Comparison of ENCODE assay signal across 13 mouse cellular contexts in the genomic region with DNA sequence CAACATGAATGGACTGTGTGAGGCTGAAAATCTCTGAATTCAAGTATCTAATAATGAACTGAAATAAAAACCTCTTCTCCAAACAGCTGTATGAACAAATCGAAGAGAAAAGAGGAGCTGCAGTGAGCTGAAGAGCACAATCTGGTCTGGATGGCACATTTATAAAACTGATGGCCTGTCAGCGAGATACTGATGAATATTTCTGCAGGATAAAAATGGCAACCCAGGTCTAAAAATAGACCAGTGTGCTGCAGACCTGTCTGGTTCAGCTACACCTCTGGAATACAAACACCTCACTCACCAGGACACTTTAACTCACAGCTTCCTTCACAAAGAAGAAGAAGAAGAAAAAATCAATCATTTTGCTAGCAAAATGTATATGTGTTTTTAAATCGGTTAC. TPM values are rescaled to one million over a fixed set of nuclear protein-coding genes. Genes with fewer than 3 reads are reported as not detected.
DNase-seq lines count a peak whose midpoint lies in the region; ATAC-seq and TF ChIP-seq lines count a peak whose summit lies in the region.
"Had no signal": no experiment of that assay in that cellular context is flagged by ENCODE, and none has a peak within 500 bp of the region (broad histone marks: within the 10 kb centered on the region; RNA-seq: fewer than 3 reads in every experiment).

No protein-coding gene starts in this region.

- peaks cover 20% of the 10 kb centered on the region for H3K4me1 ChIP-seq in forebrain, embryonic 13.5 days
- H3K4me1 ChIP-seq in forebrain, embryonic 10.5 days, result peaks cover 19% of the 10 kb centered on the region
- peaks cover 57% of the 10 kb centered on the region for H3K4me1 ChIP-seq in megakaryocyte, embryonic 14.5 days
- peaks cover 19% of the 10 kb centered on the region for H3K4me1 ChIP-seq in heart, embryonic 16.5 days (ENCODE audit: control insufficient read depth, insufficient read depth, low read length)
- H3K4me1 ChIP-seq in midbrain, postnatal 0 days (ENCODE audit: insufficient read depth, low read length), result peaks cover 5% of the 10 kb centered on the region; the same call in 1 of the 2 replicates
- H3K4me1 ChIP-seq: lung, embryonic 15.5 days had no signal

- 85% methylated on average over 3 of the region's 3 CpGs for WGBS in forebrain, embryonic 13.5 days
- WGBS in forebrain, embryonic 10.5 days, result 94% methylated on average over 3 of the region's 3 CpGs
- 52% methylated on average over 3 of the region's 3 CpGs for WGBS in heart, embryonic 16.5 days
- 60% methylated on average over 3 of the region's 3 CpGs for WGBS in midbrain, postnatal 0 days

- no peaks in the 10 kb centered on the region for H3K9me3 ChIP-seq in forebrain, embryonic 13.5 days (replicated peaks)
- H3K9me3 ChIP-seq in forebrain, embryonic 10.5 days, result no peaks in the 10 kb centered on the region
- no peaks in the 10 kb centered on the region for H3K9me3 ChIP-seq in megakaryocyte, embryonic 14.5 days
- no peaks in the 10 kb centered on the region for H3K9me3 ChIP-seq in heart, embryonic 16.5 days (replicated peaks; ENCODE audit: control insufficient read depth, low read length)
- H3K9me3 ChIP-seq in midbrain, postnatal 0 days (ENCODE audit: low read length), result no peaks in the 10 kb centered on the region
- H3K9me3 ChIP-seq: lung, embryonic 15.5 days had no signal

- no peak for DNase-seq in forebrain, embryonic 10.5 days (ENCODE audit: extremely low spot score, low spot score)
- peak; percentile 42 for DNase-seq in midbrain, postnatal 0 days (ENCODE audit: low spot score)
- no peak for DNase-seq in left cerebral cortex, adult 8-10 months (ENCODE audit: low spot score in 2 of 2)
- DNase-seq in thymus, postnatal 0 days (ENCODE audit: low spot score), result no peak
- DNase-seq: cerebellum, adult 9-10 months; kidney, adult 9 months had no signal

- H3K27ac ChIP-seq in forebrain, embryonic 13.5 days, result peak overlapping the region; percentile 49
- H3K27ac ChIP-seq in forebrain, embryonic 10.5 days, result no peak overlapping the region
- peak overlapping the region; percentile 87 for H3K27ac ChIP-seq in heart, embryonic 16.5 days (ENCODE audit: low read length)
- H3K27ac ChIP-seq in midbrain, postnatal 0 days (ENCODE audit: low read depth, low read length), result peak overlapping the region; percentile 73
- H3K27ac ChIP-seq: lung, embryonic 15.5 days had no signal

- no peaks in the 10 kb centered on the region for H3K36me3 ChIP-seq in forebrain, embryonic 13.5 days (ENCODE audit: poor library complexity, severe bottlenecking)
- 0 out of 2 replicates have a peak, but pooled peaks cover 4% of the 10 kb centered on the region for H3K36me3 ChIP-seq in forebrain, embryonic 10.5 days (replicated peaks)
- H3K36me3 ChIP-seq in megakaryocyte, embryonic 14.5 days (replicated peaks; ENCODE audit: low read length), result peaks cover 11% of the 10 kb centered on the region
- H3K36me3 ChIP-seq in heart, embryonic 16.5 days (ENCODE audit: control insufficient read depth, insufficient read depth), result no peaks in the 10 kb centered on the region
- no peaks in the 10 kb centered on the region for H3K36me3 ChIP-seq in midbrain, postnatal 0 days (ENCODE audit: insufficient read depth, low read length)
- H3K36me3 ChIP-seq: lung, embryonic 15.5 days had no signal

- no peak for ATAC-seq in forebrain, embryonic 13.5 days
- ATAC-seq in megakaryocyte, adult 5-6 weeks (ENCODE audit: poor library complexity, severe bottlenecking), result no peak
- peak; percentile 56; the same call in 1 of the 2 replicates for ATAC-seq in heart, embryonic 16.5 days (replicated peaks; ENCODE audit: extremely low read depth, insufficient read depth, low FRiP score)
- ATAC-seq in midbrain, postnatal 0 days (ENCODE audit: low FRiP score), result no peak

- no peak overlapping the region for H3K4me2 ChIP-seq in forebrain, embryonic 13.5 days
- H3K4me2 ChIP-seq in heart, embryonic 16.5 days (ENCODE audit: low read depth, low read length), result peak overlapping the region; percentile 48
- no peak overlapping the region for H3K4me2 ChIP-seq in midbrain, postnatal 0 days (ENCODE audit: low read depth, low read length, poor library complexity, severe bottlenecking)
- H3K4me2 ChIP-seq: liver, embryonic 11.5 days; lung, embryonic 15.5 days had no signal

- no peak for TF ChIP-seq CTCF in midbrain, postnatal 0 days (IDR thresholded peaks at IDR 0.05)

- no peaks in the 10 kb centered on the region for H3K27me3 ChIP-seq in forebrain, embryonic 13.5 days
- H3K27me3 ChIP-seq in forebrain, embryonic 10.5 days (ENCODE audit: poor library complexity, severe bottlenecking), result no peaks in the 10 kb centered on the region
- H3K27me3 ChIP-seq in megakaryocyte, embryonic 14.5 days (replicated peaks), result no peaks in the 10 kb centered on the region
- no peaks in the 10 kb centered on the region for H3K27me3 ChIP-seq in heart, embryonic 16.5 days (ENCODE audit: control insufficient read depth, insufficient read depth, low read length)
- H3K27me3 ChIP-seq in midbrain, postnatal 0 days (ENCODE audit: insufficient read depth, low read length), result no peaks in the 10 kb centered on the region
- H3K27me3 ChIP-seq: lung, embryonic 15.5 days had no signal

- H3K4me3 ChIP-seq in forebrain, embryonic 13.5 days, result no peak overlapping the region
- no peak overlapping the region for H3K4me3 ChIP-seq in forebrain, embryonic 10.5 days
- H3K4me3 ChIP-seq in megakaryocyte, embryonic 14.5 days (replicated peaks), result peak overlapping the region; percentile 33
- H3K4me3 ChIP-seq in heart, embryonic 16.5 days (ENCODE audit: low read length), result peak overlapping the region; percentile 19; the same call in 1 of the 2 replicates
- H3K4me3 ChIP-seq in midbrain, postnatal 0 days (ENCODE audit: low read depth, low read length), result no peak overlapping the region
- H3K4me3 ChIP-seq: erythroblast, embryonic 14.5 days; lung, embryonic 15.5 days had no signal

- no peak overlapping the region for H3K9ac ChIP-seq in forebrain, embryonic 13.5 days
- no peak overlapping the region for H3K9ac ChIP-seq in heart, embryonic 16.5 days (ENCODE audit: low read length)
- no peak overlapping the region for H3K9ac ChIP-seq in midbrain, postnatal 0 days (replicated peaks; ENCODE audit: low read length, poor library complexity, severe bottlenecking)
- H3K9ac ChIP-seq: lung, embryonic 15.5 days had no signal

RNA-seq across cellular contexts. Expression of gene Hsd17b12, which starts 29.3 kb away (rescaled TPM):
- 119 and 126 TPM in 2 replicates for polyA plus RNA-seq in forebrain, embryonic 13.5 days (2015; fragmentation: Nextera tagmentation; extraction: Ambion mirVana)
- 142 and 145 TPM in 2 replicates for polyA plus RNA-seq in forebrain, embryonic 10.5 days (2016; fragmentation: Nextera tagmentation; extraction: Ambion mirVana)
- polyA plus RNA-seq in megakaryocyte, embryonic 14.5 days (2012; ENCODE audit: insufficient read depth, low replicate concordance), result 24.6 and 26.7 TPM in 2 replicates
- 67.6 and 70.4 TPM in 2 replicates for total RNA-seq in megakaryocyte, adult 5-6 weeks (2015)
- 72.0 and 80.6 TPM in 2 replicates for total RNA-seq in megakaryocyte, adult 5-6 weeks (2017)
- polyA plus RNA-seq in heart, embryonic 16.5 days (2015; fragmentation: Nextera tagmentation; extraction: Ambion mirVana), result 72.3 and 81.9 TPM in 2 replicates
- 62.0 and 71.4 TPM in 2 replicates for total RNA-seq in midbrain, postnatal 0 days (2014; rRNA removed)
- 141 and 153 TPM in 2 replicates for polyA plus RNA-seq in midbrain, postnatal 0 days (2015; fragmentation: Nextera tagmentation; extraction: Ambion mirVana)
- total RNA-seq in left cerebral cortex, adult 8-10 months (2022), result 10 to 100 TPM; 72.1 to 79.2 (median 75.7) TPM
- 68.8 and 73.6 TPM in 2 replicates for polyA plus RNA-seq in thymus, postnatal 0 days (2015; fragmentation: Nextera tagmentation; extraction: Ambion mirVana)

Comparison
In these comparisons a context has a peak if more than half of its experiments do, and no peak if none do; other contexts are left out.
1. H3K4me3 ChIP-seq: peak in megakaryocyte, embryonic 14.5 days (single experiment) and heart, embryonic 16.5 days (single experiment); none in forebrain, embryonic 13.5 days (single experiment), forebrain, embryonic 10.5 days (single experiment) and midbrain, postnatal 0 days (single experiment).